Mouse (Mus musculus) megakaryocyte progenitor cell, adult 5-6 weeks (primary cell): Measurements from ENCODE around the gene Tnnc1. TPM values are rescaled to one million over a fixed set of nuclear protein-coding genes. Genes with fewer than 3 reads are reported as not detected.

ENCODE experiments used
- ATAC-seq: replicated peaks from 2 replicates; pipeline ENCODE4 v1.8.0; 2016; ENCODE audit warnings: mild to moderate bottlenecking, moderate TSS enrichment, inconsistent platforms; ENCODE audit not compliant: poor library complexity
- total RNA-seq, 2 experiments: library from RNA; stranded (forward) in 1 of 2; stranded (reverse) in 1 of 2; fragments of 157-497, 149-512 nt in 1 of 2; fragments of 200-1000 nt in 1 of 2; gene quantifications; 2 replicates each; pipeline versions ENCODE4 v1.2.3 to v1.2.4; 2015 to 2017

Gene Tnnc1
- total RNA-seq, 2 experiments from 2014 or later = 0.87 to 0.94 TPM

GRCm38 (mm10) chr14:31211854-31212253, 3.7 kb downstream of the Tnnc1 start:
- ATAC-seq = no peak

GRCm38 (mm10) chr14:31212499-31212898, 4.4 kb downstream of the Tnnc1 start:
- no peak for ATAC-seq

GRCm38 (mm10) chr14:31213868-31214267, 5.8 kb downstream of the Tnnc1 start:
- ATAC-seq = no peak

GRCm38 (mm10) chr14:31214684-31215083, 6.6 kb downstream of the Tnnc1 start:
- no peak for ATAC-seq

- ATAC-seq = peak; percentile 82
Observed at GRCm38 (mm10) chr14:31215157-31216002, 7.3 kb downstream of the Tnnc1 start.

- ATAC-seq = no peak
Observed at GRCm38 (mm10) chr14:31216846-31217245, 8.7 kb downstream of the Tnnc1 start, which contains the start of gene Nisch. Gene Nisch, minus strand, starts transcription at chr14:31216946.

GRCm38 (mm10) chr14:31217666-31218065, 9.6 kb downstream of the Tnnc1 start, which contains the start of gene Sema3g:
Gene Sema3g, plus strand, starts transcription at chr14:31217860.
- peak; percentile 88 for ATAC-seq

GRCm38 (mm10) chr14:31226978-31227377, 18.9 kb downstream of the Tnnc1 start:
- peak; percentile 79 for ATAC-seq

GRCm38 (mm10) chr14:31228234-31228633, 20.1 kb downstream of the Tnnc1 start:
- ATAC-seq = peak; percentile 40

- ATAC-seq = no peak
Observed at GRCm38 (mm10) chr14:31230442-31230841, 22.3 kb downstream of the Tnnc1 start.

- no peak for ATAC-seq
Observed at GRCm38 (mm10) chr14:31232404-31233069, 24.4 kb downstream of the Tnnc1 start.

GRCm38 (mm10) chr14:31233070-31233995, 25.2 kb downstream of the Tnnc1 start:
- no peak for ATAC-seq

- peak; percentile 97 for ATAC-seq
Observed at GRCm38 (mm10) chr14:31233996-31234591, 26.0 kb downstream of the Tnnc1 start.

GRCm38 (mm10) chr14:31237101-31237882, 29.2 kb downstream of the Tnnc1 start:
- no peak for ATAC-seq

GRCm38 (mm10) chr14:31240528-31240927, 32.4 kb downstream of the Tnnc1 start:
- ATAC-seq = no peak

GRCm38 (mm10) chr14:31244777-31245176, 36.7 kb downstream of the Tnnc1 start:
- no peak for ATAC-seq

- no peak for ATAC-seq
Observed at GRCm38 (mm10) chr14:31245946-31246345, 37.8 kb downstream of the Tnnc1 start.

GRCm38 (mm10) chr14:31248396-31248795, 40.3 kb downstream of the Tnnc1 start:
- ATAC-seq = no peak

- 0 out of 2 replicates have a peak, but pooled peaks have one; percentile 9 for ATAC-seq
Observed at GRCm38 (mm10) chr14:31250222-31251083, 42.3 kb downstream of the Tnnc1 start.
